In genomic region chr5:30518108-30518507, GRCm38 (mm10) we compare ENCODE assay signal across 14 mouse cellular contexts. TPM values are rescaled to one million over a fixed set of nuclear protein-coding genes. Genes with fewer than 3 reads are reported as not detected.
DNase-seq lines count a peak whose midpoint lies in the region; ATAC-seq and TF ChIP-seq lines count a peak whose summit lies in the region.
"Had no signal": no experiment of that assay in that cellular context is flagged by ENCODE, and none has a peak within 500 bp of the region (broad histone marks: within the 10 kb centered on the region; RNA-seq: fewer than 3 reads in every experiment).

No protein-coding gene starts in this region.

- no peak for TF ChIP-seq POLR2A in cerebellum, adult 2 months (IDR thresholded peaks at IDR 0.05; ENCODE audit: borderline replicate concordance, insufficient read depth, low read length)

- DNase-seq in hindbrain, embryonic 10.5 days (ENCODE audit: low spot score) = no peak
- peak; percentile 61 for DNase-seq in adrenal gland, postnatal 10 days
- peak; percentile 46 for DNase-seq in lung, postnatal 14 days
- DNase-seq in cerebellum, adult 18-20 months = no peak
- DNase-seq in left cerebral cortex, adult 11 months (ENCODE audit: low spot score) = no peak
- DNase-seq in cerebellum, adult 2 months = no peak
- DNase-seq: embryo, embryonic 11 days; heart, postnatal 4 days; left cerebral cortex, postnatal 4 days had no signal

- H3K4me1 ChIP-seq in hindbrain, embryonic 10.5 days (replicated peaks) = peaks cover 19% of the 10 kb centered on the region
- 0 out of 2 replicates have a peak, but pooled peaks cover 4% of the 10 kb centered on the region for H3K4me1 ChIP-seq in hindbrain, embryonic 12.5 days
- H3K4me1 ChIP-seq in limb, embryonic 13.5 days = peaks cover 36% of the 10 kb centered on the region
- peaks cover 7% of the 10 kb centered on the region for H3K4me1 ChIP-seq in cerebellum, adult 2 months (ENCODE audit: control insufficient read depth, insufficient read depth, low read length)

- no peaks in the 10 kb centered on the region for H3K36me3 ChIP-seq in hindbrain, embryonic 10.5 days
- no peaks in the 10 kb centered on the region for H3K36me3 ChIP-seq in hindbrain, embryonic 12.5 days
- no peaks in the 10 kb centered on the region for H3K36me3 ChIP-seq in limb, embryonic 13.5 days

- 0 out of 2 replicates have a peak overlapping the region, but pooled peaks have one; percentile 30 for H3K27ac ChIP-seq in hindbrain, embryonic 10.5 days
- H3K27ac ChIP-seq in hindbrain, embryonic 12.5 days = no peak overlapping the region
- peak overlapping the region; percentile 33 for H3K27ac ChIP-seq in limb, embryonic 13.5 days
- H3K27ac ChIP-seq in cerebellum, adult 2 months (ENCODE audit: insufficient read depth, low read length) = no peak overlapping the region
- H3K27ac ChIP-seq: forebrain, embryonic 13.5 days had no signal

- H3K4me3 ChIP-seq in hindbrain, embryonic 10.5 days = no peak overlapping the region
- no peak overlapping the region for H3K4me3 ChIP-seq in hindbrain, embryonic 12.5 days
- H3K4me3 ChIP-seq in limb, embryonic 13.5 days = no peak overlapping the region
- no peak overlapping the region for H3K4me3 ChIP-seq in cerebellum, adult 2 months (replicated peaks; ENCODE audit: insufficient read depth, low read depth, low read length)
- H3K4me3 ChIP-seq: forebrain, embryonic 13.5 days had no signal

- H3K4me2 ChIP-seq in hindbrain, embryonic 12.5 days (replicated peaks) = no peak overlapping the region
- no peak overlapping the region for H3K4me2 ChIP-seq in limb, embryonic 13.5 days (replicated peaks)
- H3K4me2 ChIP-seq: forebrain, embryonic 13.5 days had no signal

- peaks cover 3% of the 10 kb centered on the region; the same call in 1 of the 2 replicates for H3K27me3 ChIP-seq in hindbrain, embryonic 10.5 days (ENCODE audit: insufficient read depth, poor library complexity, severe bottlenecking)
- no peaks in the 10 kb centered on the region for H3K27me3 ChIP-seq in hindbrain, embryonic 12.5 days
- H3K27me3 ChIP-seq in limb, embryonic 13.5 days = no peaks in the 10 kb centered on the region
- no peaks in the 10 kb centered on the region for H3K27me3 ChIP-seq in cerebellum, adult 2 months (ENCODE audit: control insufficient read depth, insufficient read depth, low read length)
- H3K27me3 ChIP-seq: forebrain, embryonic 13.5 days had no signal

- TF ChIP-seq CTCF in cerebellum, adult 2 months (IDR thresholded peaks at IDR 0.05; ENCODE audit: borderline replicate concordance, insufficient read depth, low read depth, low read length) = no peak

- no peak overlapping the region for H3K9ac ChIP-seq in hindbrain, embryonic 12.5 days
- no peak overlapping the region for H3K9ac ChIP-seq in limb, embryonic 13.5 days
- H3K9ac ChIP-seq: forebrain, embryonic 13.5 days had no signal

- ATAC-seq in hindbrain, embryonic 12.5 days (ENCODE audit: low FRiP score) = no peak
- no peak for ATAC-seq in limb, embryonic 13.5 days (ENCODE audit: low FRiP score, low read depth)
- ATAC-seq: forebrain, embryonic 13.5 days; midbrain, embryonic 16.5 days had no signal

- 84% methylated on average over 5 of the region's 5 CpGs for WGBS in hindbrain, embryonic 10.5 days
- WGBS in hindbrain, embryonic 12.5 days = 79% methylated on average over 5 of the region's 5 CpGs
- 34% methylated on average over 5 of the region's 5 CpGs for WGBS in limb, embryonic 13.5 days
- WGBS in cerebellum, adult 2 months = 78% methylated on average over 5 of the region's 5 CpGs

- H3K9me3 ChIP-seq in hindbrain, embryonic 10.5 days = no peaks in the 10 kb centered on the region
- no peaks in the 10 kb centered on the region for H3K9me3 ChIP-seq in hindbrain, embryonic 12.5 days (replicated peaks)
- H3K9me3 ChIP-seq in limb, embryonic 13.5 days = no peaks in the 10 kb centered on the region
- H3K9me3 ChIP-seq: forebrain, embryonic 13.5 days had no signal

RNA-seq across cellular contexts. Expression of gene Cib4, which starts 27.5 kb away (rescaled TPM):
- polyA plus RNA-seq in hindbrain, embryonic 10.5 days (2016; fragmentation: Nextera tagmentation; extraction: Ambion mirVana) = not detected in 2 replicates
- not detected in 2 replicates for polyA plus RNA-seq in hindbrain, embryonic 12.5 days (2016; fragmentation: Nextera tagmentation; extraction: Ambion mirVana)
- total RNA-seq in adrenal gland, postnatal 10 days (2021) = 1 to 10 TPM in 1 of 2 experiments, under 1 TPM in 1; 0.67 to 1.1 TPM
- 0.25 and 0.26 TPM in 2 replicates for polyA plus RNA-seq in limb, embryonic 13.5 days (2015; fragmentation: Nextera tagmentation; extraction: Ambion mirVana)
- polyA plus RNA-seq in cerebellum, adult 2 months (2012; rRNA removed) = not detected in 2 replicates
- total RNA-seq: gastrocnemius, postnatal 4 days; heart, postnatal 4 days; left cerebral cortex, postnatal 4 days had no signal
- polyA plus RNA-seq: forebrain, embryonic 13.5 days; midbrain, embryonic 16.5 days had no signal

RNA-seq across cellular contexts. Expression of gene 1700001C02Rik, which starts 52.3 kb away (rescaled TPM):
- polyA plus RNA-seq in hindbrain, embryonic 10.5 days (2016; fragmentation: Nextera tagmentation; extraction: Ambion mirVana) = 1.4 TPM in 1 of 2 replicates, not detected in the other
- 1.0 and 1.2 TPM in 2 replicates for polyA plus RNA-seq in hindbrain, embryonic 12.5 days (2016; fragmentation: Nextera tagmentation; extraction: Ambion mirVana)
- total RNA-seq in adrenal gland, postnatal 10 days (2021) = not detected
- not detected in 2 replicates for polyA plus RNA-seq in limb, embryonic 13.5 days (2015; fragmentation: Nextera tagmentation; extraction: Ambion mirVana)
- polyA plus RNA-seq in cerebellum, adult 2 months (2012; rRNA removed) = 0.52 and 1.7 TPM in 2 replicates
- total RNA-seq: gastrocnemius, postnatal 4 days; heart, postnatal 4 days; left cerebral cortex, postnatal 4 days had no signal

RNA-seq across cellular contexts. Expression of gene Otof, which starts 56.4 kb away (rescaled TPM):
- 0.04 and 0.17 TPM in 2 replicates for polyA plus RNA-seq in hindbrain, embryonic 10.5 days (2016; fragmentation: Nextera tagmentation; extraction: Ambion mirVana)
- 0.82 and 1.1 TPM in 2 replicates for polyA plus RNA-seq in hindbrain, embryonic 12.5 days (2016; fragmentation: Nextera tagmentation; extraction: Ambion mirVana)
- total RNA-seq in adrenal gland, postnatal 10 days (2021) = under 1 TPM; 0.09 to 0.12 TPM
- polyA plus RNA-seq in limb, embryonic 13.5 days (2015; fragmentation: Nextera tagmentation; extraction: Ambion mirVana) = 0.45 and 0.60 TPM in 2 replicates
- 2.6 and 3.1 TPM in 2 replicates for polyA plus RNA-seq in cerebellum, adult 2 months (2012; rRNA removed)

Comparison
In these comparisons a context has a peak if more than half of its experiments do, and no peak if none do; other contexts are left out.
1. H3K27ac ChIP-seq: peak in hindbrain, embryonic 10.5 days (single experiment) and limb, embryonic 13.5 days (single experiment); none in hindbrain, embryonic 12.5 days (single experiment) and cerebellum, adult 2 months (single experiment).
2. DNase-seq: peak in adrenal gland, postnatal 10 days (single experiment) and lung, postnatal 14 days (single experiment); none in hindbrain, embryonic 10.5 days (single experiment), cerebellum, adult 18-20 months (0 of 2), left cerebral cortex, adult 11 months (single experiment) and cerebellum, adult 2 months (0 of 2).